Mouse (Mus musculus): ENCODE measurements around the gene Slc35e2. TPM values are rescaled to one million over a fixed set of nuclear protein-coding genes. Genes with fewer than 3 reads are reported as not detected.
A peak's percentile ranks its signal among the peaks of the same experiment; 100 is the strongest.
"Not testable (repeated sequence)": the region's sequence is repeated elsewhere in the genome, so short reads cannot be mapped to it uniquely, and the experiment has no call there.

Gene Slc35e2
- polyA plus RNA-seq, 1 experiment from 2014 or later = 7.7 TPM

DNA sequence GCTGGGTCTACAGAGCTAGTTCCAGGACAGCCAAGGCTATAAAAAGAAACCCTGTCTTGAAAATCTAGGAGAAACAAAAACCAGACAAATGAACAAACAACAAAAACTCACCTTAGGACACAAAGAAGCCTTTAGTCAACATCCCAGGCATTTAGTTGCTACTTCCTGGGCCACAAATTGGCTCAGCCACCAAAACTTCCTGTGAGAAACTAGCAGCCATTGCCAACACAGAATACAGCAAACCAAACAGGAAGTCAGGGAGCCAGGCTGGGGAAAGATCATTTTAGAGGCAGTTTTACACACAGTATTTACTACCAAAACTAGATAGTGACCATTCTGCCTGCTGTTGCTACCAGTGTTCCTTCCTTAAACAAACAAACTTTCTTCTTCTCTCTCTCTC, 65.7 kb downstream of the Slc35e2 start:
- H3K9ac ChIP-seq (ENCODE audit: low read depth, low read length) = no peak overlapping the region
- H3K9me3 ChIP-seq (replicated peaks; ENCODE audit: control insufficient read depth, low read length) = no peaks in the 10 kb centered on the region
- H3K4me1 ChIP-seq (ENCODE audit: control insufficient read depth, insufficient read depth, low read length) = peaks cover 6% of the 10 kb centered on the region
- H3K4me3 ChIP-seq (ENCODE audit: low read depth, low read length) = no peak overlapping the region
- H3K36me3 ChIP-seq (ENCODE audit: control insufficient read depth, insufficient read depth, low read length) = no peaks in the 10 kb centered on the region
- H3K27ac ChIP-seq (ENCODE audit: low read depth, low read length) = no peak overlapping the region
- no peak for ATAC-seq (replicated peaks; ENCODE audit: insufficient number of reproducible peaks, low FRiP score, low TSS enrichment)
- no peaks in the 10 kb centered on the region for H3K27me3 ChIP-seq (ENCODE audit: control insufficient read depth, insufficient read depth, low read length)
- H3K4me2 ChIP-seq = no peak overlapping the region

DNA sequence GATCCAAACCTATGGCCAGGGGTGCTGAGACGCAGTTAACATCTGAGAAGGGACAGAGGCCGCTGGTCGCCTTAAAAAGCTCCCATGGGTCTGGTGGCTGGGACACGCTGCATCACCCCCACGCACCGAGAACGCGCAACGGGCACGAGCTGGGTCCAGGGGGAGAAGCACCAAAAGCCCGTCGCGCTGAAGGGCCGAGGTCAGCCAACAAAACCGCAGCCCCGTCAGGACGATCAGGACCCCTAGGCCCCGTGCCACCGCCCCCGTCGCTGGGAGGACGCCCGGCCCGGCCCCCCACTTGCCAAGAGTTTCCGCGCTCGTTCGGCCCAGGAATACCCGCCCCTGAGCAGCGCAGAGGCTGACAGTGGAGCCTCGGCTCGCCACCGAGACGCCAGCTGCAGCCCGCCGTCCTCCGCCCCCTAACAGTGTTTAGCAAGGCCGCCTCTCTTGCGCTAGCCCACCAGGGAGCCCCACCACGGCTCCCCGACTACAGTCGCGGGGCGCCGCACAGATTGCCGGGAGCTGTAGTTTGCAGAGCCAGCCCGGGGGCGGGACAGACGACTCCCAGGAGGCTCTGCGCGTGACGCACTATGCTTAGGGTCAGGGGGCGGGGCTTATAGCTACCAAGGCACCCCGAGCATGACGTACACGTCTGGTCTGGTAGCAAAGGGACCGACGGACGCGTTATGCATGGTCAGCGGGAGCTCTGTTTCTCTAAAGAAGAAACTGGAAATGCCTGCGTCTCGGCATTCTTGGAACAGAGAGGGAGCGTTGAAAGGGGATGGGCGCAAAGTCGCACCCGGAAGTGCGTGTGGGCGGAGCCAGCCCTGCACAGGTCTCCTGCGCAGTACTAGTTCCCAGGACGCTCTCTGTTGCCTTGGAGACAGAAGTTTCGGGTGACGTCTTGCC, 67.7 kb downstream of the Slc35e2 start, which contains the start of gene Mib2:
Gene Mib2 (minus strand): TSS at position 510 of the 909 bp plus-strand sequence.
- ATAC-seq (replicated peaks; ENCODE audit: insufficient number of reproducible peaks, low FRiP score, low TSS enrichment) = peak; percentile 99
- Histone ChIP-seq H3K36me3 (ENCODE audit: control insufficient read depth, insufficient read depth, low read length) (no peaks in the 10 kb centered on the region), H3K4me2 (peak within 1 kb of the TSS; percentile 97), H3K9me3 (replicated peaks; ENCODE audit: control insufficient read depth, low read length) (no peaks in the 10 kb centered on the region), H3K4me1 (ENCODE audit: control insufficient read depth, insufficient read depth, low read length) (peaks cover 6% of the 10 kb centered on the region), H3K27me3 (ENCODE audit: control insufficient read depth, insufficient read depth, low read length) (no peaks in the 10 kb centered on the region), H3K9ac (ENCODE audit: low read depth, low read length) (peak within 1 kb of the TSS; percentile 75), H3K4me3 (ENCODE audit: low read depth, low read length) (peak within 1 kb of the TSS; percentile 74), H3K27ac (ENCODE audit: low read depth, low read length) (peak within 1 kb of the TSS; percentile 42)
- under 1% methylated on average over 67 of the region's 73 CpGs for WGBS (ENCODE audit: insufficient replicate concordance)

DNA sequence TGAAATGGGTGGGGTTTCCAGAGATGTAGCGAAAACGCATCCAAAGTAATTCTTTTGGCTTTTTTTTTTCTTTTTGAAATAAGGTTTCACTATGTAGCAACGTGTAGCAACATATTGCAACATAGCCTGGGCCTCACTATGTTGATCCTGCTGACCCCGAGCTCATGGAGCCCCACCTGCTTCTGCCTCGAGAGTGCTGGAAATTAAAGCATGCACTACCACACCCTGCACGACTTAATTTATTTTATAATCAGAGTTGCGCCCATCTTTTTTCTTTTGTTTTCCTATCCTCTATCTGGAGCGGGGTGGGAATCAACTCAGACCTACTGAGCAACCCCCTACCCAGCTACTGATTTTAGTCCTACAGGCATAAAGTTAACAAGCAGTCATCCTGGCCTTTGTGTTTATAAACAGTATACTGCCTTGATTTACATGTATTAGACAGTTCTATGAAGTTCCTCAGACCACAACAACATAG, 68.4 kb downstream of the Slc35e2 start:
- peak overlapping the region; percentile 74 for H3K4me3 ChIP-seq (ENCODE audit: low read depth, low read length)
- H3K9me3 ChIP-seq (replicated peaks; ENCODE audit: control insufficient read depth, low read length) = no peaks in the 10 kb centered on the region
- 0 out of 2 replicates have a peak overlapping the region, but pooled peaks have one; percentile 22 for H3K9ac ChIP-seq (ENCODE audit: low read depth, low read length)
- 4% methylated on average over 8 of the region's 8 CpGs for WGBS (ENCODE audit: insufficient replicate concordance)
- peaks cover 6% of the 10 kb centered on the region for H3K4me1 ChIP-seq (ENCODE audit: control insufficient read depth, insufficient read depth, low read length)
- H3K27ac ChIP-seq (ENCODE audit: low read depth, low read length) = no peak overlapping the region
- ATAC-seq (replicated peaks; ENCODE audit: insufficient number of reproducible peaks, low FRiP score, low TSS enrichment) = peak; percentile 8; the same call in 1 of the 2 replicates
- H3K27me3 ChIP-seq (ENCODE audit: control insufficient read depth, insufficient read depth, low read length) = no peaks in the 10 kb centered on the region
- peak overlapping the region; percentile 97 for H3K4me2 ChIP-seq
- H3K36me3 ChIP-seq (ENCODE audit: control insufficient read depth, insufficient read depth, low read length) = no peaks in the 10 kb centered on the region

DNA sequence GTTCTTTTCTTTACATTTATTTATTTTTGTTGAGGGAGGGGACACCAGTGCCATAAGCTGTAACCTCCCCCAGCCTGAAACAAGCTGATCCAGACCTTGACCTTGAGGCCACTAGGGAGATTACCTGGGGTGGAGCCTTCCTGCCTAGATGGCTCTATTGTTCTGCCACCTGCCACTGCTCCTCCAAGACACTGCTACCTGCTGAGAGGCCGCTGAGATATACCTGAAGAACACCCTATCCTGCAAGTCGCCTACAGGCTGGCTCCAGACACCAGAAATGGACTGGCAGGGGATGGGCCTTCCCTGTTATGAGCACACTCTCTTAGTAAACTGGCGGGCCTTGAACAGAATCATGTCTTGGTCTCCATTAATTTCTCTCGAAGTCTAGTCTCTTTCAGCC, 69.0 kb downstream of the Slc35e2 start:
- H3K4me1 ChIP-seq (ENCODE audit: control insufficient read depth, insufficient read depth, low read length); H3K36me3 ChIP-seq (ENCODE audit: control insufficient read depth, insufficient read depth, low read length); H3K4me3 ChIP-seq (ENCODE audit: low read depth, low read length); H3K27me3 ChIP-seq (ENCODE audit: control insufficient read depth, insufficient read depth, low read length); ATAC-seq (replicated peaks; ENCODE audit: insufficient number of reproducible peaks, low FRiP score, low TSS enrichment); H3K9me3 ChIP-seq (replicated peaks; ENCODE audit: control insufficient read depth, low read length); H3K4me2 ChIP-seq; H3K27ac ChIP-seq (ENCODE audit: low read depth, low read length); H3K9ac ChIP-seq (ENCODE audit: low read depth, low read length): not testable (repeated sequence)
- 62% methylated on average over 4 of the region's 4 CpGs for WGBS (ENCODE audit: insufficient replicate concordance)

DNA sequence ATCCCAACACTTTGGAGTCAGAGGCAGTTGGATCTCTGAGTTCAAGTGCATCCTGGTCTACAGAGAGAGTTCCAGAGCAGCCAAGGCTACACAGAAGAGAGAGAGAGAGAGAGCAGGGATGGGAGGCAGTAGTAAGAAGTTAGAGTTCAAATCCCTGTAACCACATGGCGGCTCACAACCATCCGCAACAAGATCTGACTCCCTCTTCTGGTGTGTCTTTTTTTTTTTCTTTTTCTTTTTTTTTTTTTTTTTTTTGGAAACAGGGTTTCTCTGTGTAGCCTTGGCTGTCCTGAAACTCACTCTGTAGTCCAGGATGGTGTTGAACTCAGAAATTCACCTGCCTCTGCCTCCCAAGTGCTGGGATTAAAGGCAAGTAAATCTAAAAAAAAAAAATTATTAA, 70.9 kb downstream of the Slc35e2 start:
- Histone ChIP-seq H3K36me3 (ENCODE audit: control insufficient read depth, insufficient read depth, low read length) (no peaks in the 10 kb centered on the region), H3K9ac (ENCODE audit: low read depth, low read length) (no peak overlapping the region), H3K4me2 (no peak overlapping the region), H3K27me3 (ENCODE audit: control insufficient read depth, insufficient read depth, low read length) (no peaks in the 10 kb centered on the region), H3K4me1 (ENCODE audit: control insufficient read depth, insufficient read depth, low read length) (peaks cover 6% of the 10 kb centered on the region), H3K27ac (ENCODE audit: low read depth, low read length) (no peak overlapping the region), H3K9me3 (replicated peaks; ENCODE audit: control insufficient read depth, low read length) (no peaks in the 10 kb centered on the region), H3K4me3 (ENCODE audit: low read depth, low read length) (no peak overlapping the region)
- ATAC-seq (replicated peaks; ENCODE audit: insufficient number of reproducible peaks, low FRiP score, low TSS enrichment) = no peak
- WGBS (ENCODE audit: insufficient replicate concordance) = 53% methylated on average over 2 of the region's 2 CpGs

Other genes with a start within 250 kb of the Slc35e2 start
- 6.8 and 8.2 TPM in 2 replicates for gene Prkcz, start 240.1 kb upstream of the Slc35e2 start, polyA plus RNA-seq (2014; fragmentation: Nextera tagmentation; extraction: Ambion mirVana)
- 0.14 and 0.16 TPM in 2 replicates for gene Gabrd, start 203.3 kb upstream of the Slc35e2 start, polyA plus RNA-seq (2014; fragmentation: Nextera tagmentation; extraction: Ambion mirVana)
- 1.6 and 1.8 TPM in 2 replicates for gene Cfap74, start 192.2 kb upstream of the Slc35e2 start, polyA plus RNA-seq (2014; fragmentation: Nextera tagmentation; extraction: Ambion mirVana)
- not detected in 2 replicates for gene Tmem52, start 132.3 kb upstream of the Slc35e2 start, polyA plus RNA-seq (2014; fragmentation: Nextera tagmentation; extraction: Ambion mirVana)
- gene Gnb1, start 110.1 kb upstream of the Slc35e2 start, polyA plus RNA-seq (2014; fragmentation: Nextera tagmentation; extraction: Ambion mirVana) = 410 and 416 TPM in 2 replicates
- gene Nadk, start 39.0 kb upstream of the Slc35e2 start, polyA plus RNA-seq (2014; fragmentation: Nextera tagmentation; extraction: Ambion mirVana) = 57.0 and 58.6 TPM in 2 replicates
- gene Cdk11b, start 23.4 kb downstream of the Slc35e2 start, polyA plus RNA-seq (2014; fragmentation: Nextera tagmentation; extraction: Ambion mirVana) = 48.2 and 50.0 TPM in 2 replicates
- not detected in 2 replicates for gene Gm10563, start 44.0 kb downstream of the Slc35e2 start, polyA plus RNA-seq (2014; fragmentation: Nextera tagmentation; extraction: Ambion mirVana)
- 52.9 and 53.5 TPM in 2 replicates for gene Mmp23, start 52.0 kb downstream of the Slc35e2 start, polyA plus RNA-seq (2014; fragmentation: Nextera tagmentation; extraction: Ambion mirVana)
- 8.9 and 9.7 TPM in 2 replicates for gene Mib2, start 67.8 kb downstream of the Slc35e2 start, polyA plus RNA-seq (2014; fragmentation: Nextera tagmentation; extraction: Ambion mirVana)
- gene Fndc10, start 92.9 kb downstream of the Slc35e2 start, polyA plus RNA-seq (2014; fragmentation: Nextera tagmentation; extraction: Ambion mirVana) = 1.1 and 1.4 TPM in 2 replicates
- 128 TPM in 2 replicates for gene Ssu72, start 103.4 kb downstream of the Slc35e2 start, polyA plus RNA-seq (2014; fragmentation: Nextera tagmentation; extraction: Ambion mirVana)
- 0.47 and 0.68 TPM in 2 replicates for gene Tmem240, start 133.4 kb downstream of the Slc35e2 start, polyA plus RNA-seq (2014; fragmentation: Nextera tagmentation; extraction: Ambion mirVana)
- 84.2 and 88.2 TPM in 2 replicates for gene Atad3a, start 159.7 kb downstream of the Slc35e2 start, polyA plus RNA-seq (2014; fragmentation: Nextera tagmentation; extraction: Ambion mirVana)
- 0.89 and 1.1 TPM in 2 replicates for gene Vwa1, start 173.3 kb downstream of the Slc35e2 start, polyA plus RNA-seq (2014; fragmentation: Nextera tagmentation; extraction: Ambion mirVana)
- 3.0 and 3.2 TPM in 2 replicates for gene Tmem88b, start 184.5 kb downstream of the Slc35e2 start, polyA plus RNA-seq (2014; fragmentation: Nextera tagmentation; extraction: Ambion mirVana)
- not detected in 2 replicates for gene Ankrd65, start 189.0 kb downstream of the Slc35e2 start, polyA plus RNA-seq (2014; fragmentation: Nextera tagmentation; extraction: Ambion mirVana)
- gene Mrpl20, start 201.5 kb downstream of the Slc35e2 start, polyA plus RNA-seq (2014; fragmentation: Nextera tagmentation; extraction: Ambion mirVana) = 152 and 166 TPM in 2 replicates
- 126 and 129 TPM in 2 replicates for gene Ccnl2, start 211.1 kb downstream of the Slc35e2 start, polyA plus RNA-seq (2014; fragmentation: Nextera tagmentation; extraction: Ambion mirVana)
- 121 and 122 TPM in 2 replicates for gene Aurkaip1, start 229.9 kb downstream of the Slc35e2 start, polyA plus RNA-seq (2014; fragmentation: Nextera tagmentation; extraction: Ambion mirVana)
- 34.5 and 37.2 TPM in 2 replicates for gene Mxra8, start 238.3 kb downstream of the Slc35e2 start, polyA plus RNA-seq (2014; fragmentation: Nextera tagmentation; extraction: Ambion mirVana)
- gene Dvl1, start 246.0 kb downstream of the Slc35e2 start, polyA plus RNA-seq (2014; fragmentation: Nextera tagmentation; extraction: Ambion mirVana) = 5.8 and 6.8 TPM in 2 replicates